Mouse (Mus musculus): Measurements from ENCODE around the gene Cbln4. TPM values are rescaled to one million over a fixed set of nuclear protein-coding genes. Genes with fewer than 3 reads are reported as not detected.

Gene Cbln4
- polyA plus RNA-seq, 1 experiment, result not detected

GRCm38 (mm10) chr2:172046002-172046401, 2.7 kb upstream of the Cbln4 start:
- H3K36me3 ChIP-seq (ENCODE audit: control insufficient read depth, insufficient read depth, low read length), result no peaks in the 10 kb centered on the region
- 47% methylated on average over 7 of the region's 7 CpGs for WGBS
- TF ChIP-seq POLR2A (IDR thresholded peaks at IDR 0.05; ENCODE audit: control insufficient read depth, extremely low read depth, insufficient read depth, low read length, poor library complexity) (no peak), CTCF (IDR thresholded peaks at IDR 0.05; ENCODE audit: borderline replicate concordance, control insufficient read depth, extremely low read depth, insufficient read depth, low read length, poor library complexity) (no peak)
- H3K4me3 ChIP-seq (ENCODE audit: control insufficient read depth, insufficient read depth, low read length), result no peak overlapping the region
- no peaks in the 10 kb centered on the region for H3K4me1 ChIP-seq (replicated peaks; ENCODE audit: control insufficient read depth, insufficient read depth, low read length)
- no peak overlapping the region for H3K27ac ChIP-seq (ENCODE audit: control insufficient read depth, insufficient read depth, low read length)
- DNase-seq, result no peak
- no peaks in the 10 kb centered on the region for H3K27me3 ChIP-seq (ENCODE audit: control insufficient read depth, insufficient read depth, low read length)

GRCm38 (mm10) chr2:172042607-172043234, 545 bp downstream of the Cbln4 start:
- no peaks in the 10 kb centered on the region for H3K36me3 ChIP-seq (ENCODE audit: control insufficient read depth, insufficient read depth, low read length)

GRCm38 (mm10) chr2:172042125-172042524, 1.1 kb downstream of the Cbln4 start:
- no peak overlapping the region for H3K4me3 ChIP-seq (ENCODE audit: control insufficient read depth, insufficient read depth, low read length)
- no peak for DNase-seq
- TF ChIP-seq POLR2A (IDR thresholded peaks at IDR 0.05; ENCODE audit: control insufficient read depth, extremely low read depth, insufficient read depth, low read length, poor library complexity), result no peak
- no peak for TF ChIP-seq CTCF (IDR thresholded peaks at IDR 0.05; ENCODE audit: borderline replicate concordance, control insufficient read depth, extremely low read depth, insufficient read depth, low read length, poor library complexity)
- H3K4me1 ChIP-seq (replicated peaks; ENCODE audit: control insufficient read depth, insufficient read depth, low read length), result no peaks in the 10 kb centered on the region
- 3% methylated on average over 34 of the region's 34 CpGs for WGBS
- H3K36me3 ChIP-seq (ENCODE audit: control insufficient read depth, insufficient read depth, low read length), result no peaks in the 10 kb centered on the region
- no peaks in the 10 kb centered on the region for H3K27me3 ChIP-seq (ENCODE audit: control insufficient read depth, insufficient read depth, low read length)
- no peak overlapping the region for H3K27ac ChIP-seq (ENCODE audit: control insufficient read depth, insufficient read depth, low read length)

More at GRCm38 (mm10) chr2:172042607-172043234, 545 bp downstream of the Cbln4 start:
- H3K27me3 ChIP-seq (ENCODE audit: control insufficient read depth, insufficient read depth, low read length), result no peaks in the 10 kb centered on the region
- DNase-seq, result no peak
- H3K4me1 ChIP-seq (replicated peaks; ENCODE audit: control insufficient read depth, insufficient read depth, low read length), result no peaks in the 10 kb centered on the region
- no peak for TF ChIP-seq POLR2A (IDR thresholded peaks at IDR 0.05; ENCODE audit: control insufficient read depth, extremely low read depth, insufficient read depth, low read length, poor library complexity)
- no peak for TF ChIP-seq CTCF (IDR thresholded peaks at IDR 0.05; ENCODE audit: borderline replicate concordance, control insufficient read depth, extremely low read depth, insufficient read depth, low read length, poor library complexity)
- no peak overlapping the region for H3K4me3 ChIP-seq (ENCODE audit: control insufficient read depth, insufficient read depth, low read length)
- H3K27ac ChIP-seq (ENCODE audit: control insufficient read depth, insufficient read depth, low read length), result no peak overlapping the region
- WGBS, result 6% methylated on average over 46 of the region's 46 CpGs

GRCm38 (mm10) chr2:172040859-172041258, 2.4 kb downstream of the Cbln4 start:
- DNase-seq, result no peak
- no peak overlapping the region for H3K27ac ChIP-seq (ENCODE audit: control insufficient read depth, insufficient read depth, low read length)
- H3K36me3 ChIP-seq (ENCODE audit: control insufficient read depth, insufficient read depth, low read length), result no peaks in the 10 kb centered on the region
- H3K4me1 ChIP-seq (replicated peaks; ENCODE audit: control insufficient read depth, insufficient read depth, low read length), result no peaks in the 10 kb centered on the region
- H3K4me3 ChIP-seq (ENCODE audit: control insufficient read depth, insufficient read depth, low read length), result no peak overlapping the region
- no peak for TF ChIP-seq POLR2A (IDR thresholded peaks at IDR 0.05; ENCODE audit: control insufficient read depth, extremely low read depth, insufficient read depth, low read length, poor library complexity)
- no peak for TF ChIP-seq CTCF (IDR thresholded peaks at IDR 0.05; ENCODE audit: borderline replicate concordance, control insufficient read depth, extremely low read depth, insufficient read depth, low read length, poor library complexity)
- WGBS, result 75% methylated on average over 10 of the region's 10 CpGs
- no peaks in the 10 kb centered on the region for H3K27me3 ChIP-seq (ENCODE audit: control insufficient read depth, insufficient read depth, low read length)

- Histone ChIP-seq H3K27me3 (ENCODE audit: control insufficient read depth, insufficient read depth, low read length) (no peaks in the 10 kb centered on the region), H3K4me3 (ENCODE audit: control insufficient read depth, insufficient read depth, low read length) (no peak overlapping the region), H3K27ac (ENCODE audit: control insufficient read depth, insufficient read depth, low read length) (no peak overlapping the region), H3K36me3 (ENCODE audit: control insufficient read depth, insufficient read depth, low read length) (no peaks in the 10 kb centered on the region), H3K4me1 (replicated peaks; ENCODE audit: control insufficient read depth, insufficient read depth, low read length) (no peaks in the 10 kb centered on the region)
- DNase-seq, result no peak
- TF ChIP-seq CTCF (IDR thresholded peaks at IDR 0.05; ENCODE audit: borderline replicate concordance, control insufficient read depth, extremely low read depth, insufficient read depth, low read length, poor library complexity) (no peak), POLR2A (IDR thresholded peaks at IDR 0.05; ENCODE audit: control insufficient read depth, extremely low read depth, insufficient read depth, low read length, poor library complexity) (no peak)
- WGBS, result 97% methylated on average over 5 of the region's 5 CpGs
These were observed 3.7 kb downstream of the Cbln4 start for GRCm38 (mm10) chr2:172039601-172040000.

- Histone ChIP-seq H3K27ac (ENCODE audit: control insufficient read depth, insufficient read depth, low read length) (no peak overlapping the region), H3K4me3 (ENCODE audit: control insufficient read depth, insufficient read depth, low read length) (no peak overlapping the region), H3K27me3 (ENCODE audit: control insufficient read depth, insufficient read depth, low read length) (no peaks in the 10 kb centered on the region), H3K4me1 (replicated peaks; ENCODE audit: control insufficient read depth, insufficient read depth, low read length) (no peaks in the 10 kb centered on the region), H3K36me3 (ENCODE audit: control insufficient read depth, insufficient read depth, low read length) (no peaks in the 10 kb centered on the region)
- TF ChIP-seq CTCF (IDR thresholded peaks at IDR 0.05; ENCODE audit: borderline replicate concordance, control insufficient read depth, extremely low read depth, insufficient read depth, low read length, poor library complexity), result no peak
- TF ChIP-seq POLR2A (IDR thresholded peaks at IDR 0.05; ENCODE audit: control insufficient read depth, extremely low read depth, insufficient read depth, low read length, poor library complexity), result no peak
- WGBS, result 27% methylated on average over 5 of the region's 5 CpGs
- DNase-seq, result no peak
These were observed 9.0 kb downstream of the Cbln4 start for GRCm38 (mm10) chr2:172034281-172034680.
